Mouse (Mus musculus) heart, adult 2 months (tissue): ENCODE data around the gene Polr1a.

Experiments
- CTCF ChIP-seq: fragments of 200-600 bp; IDR thresholded peaks from 2 replicates; pipeline ENCODE4 v1.8.1; 2022; ENCODE audit warnings: antibody characterized with exemption, mild to moderate bottlenecking, moderate library complexity
- EP300 ChIP-seq: fragments of 200-500 bp; IDR thresholded peaks from 2 replicates; pipeline ENCODE4 v1.6.1; 2011; ENCODE audit warnings: low read depth, low read length, control low read depth; ENCODE audit not compliant: insufficient read depth

- TF ChIP-seq CTCF (no peak), EP300 (no peak)
Measured at GRCm38 (mm10) chr6:71951192-71951591, 42.3 kb downstream of the Polr1a start.
